Mouse (Mus musculus) T-helper 17 cell (primary cell): Measurements from ENCODE around the gene Sun1.

ENCODE experiments used
- in situ Hi-C, 2 experiments: fragments of 300-600 bp; cut with MboI, MseI; formaldehyde crosslinking; loops; 1 replicate in 1 of 2; 2 replicates in 1 of 2; pipeline ENCODE4 v1.15.1; 2025; ENCODE audit warnings: high pct_unique_total_duplicates in 2 of 2

The Sun1 gene

DNA sequence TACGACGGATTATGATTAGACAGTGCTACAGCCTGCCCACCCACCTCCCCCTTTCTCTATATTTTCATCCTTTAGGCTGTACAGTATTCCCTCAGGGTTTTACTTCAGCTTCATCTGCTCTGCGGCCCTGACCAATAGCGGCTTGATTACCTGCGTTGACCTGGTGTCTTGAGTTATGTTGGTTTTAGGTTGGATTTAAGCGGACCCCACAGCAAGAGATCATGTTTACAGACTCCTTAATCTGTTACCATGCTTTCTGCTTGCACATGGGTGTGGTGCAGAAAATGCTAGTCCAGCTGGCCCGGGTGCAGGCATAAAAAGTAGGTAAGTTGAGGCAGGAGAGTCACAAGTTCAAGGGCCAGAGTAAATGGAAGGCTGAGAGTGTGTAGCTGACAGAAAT lies 50.8 kb downstream of the Sun1 start:
- in situ Hi-C loops = loop anchor here in 1 of 2 experiments (25.0 kb wide), 1 partner anchor 1464 kb away; the partner anchor contains the start of genes Mepce, Ppp1r35 and Zcwpw1

DNA sequence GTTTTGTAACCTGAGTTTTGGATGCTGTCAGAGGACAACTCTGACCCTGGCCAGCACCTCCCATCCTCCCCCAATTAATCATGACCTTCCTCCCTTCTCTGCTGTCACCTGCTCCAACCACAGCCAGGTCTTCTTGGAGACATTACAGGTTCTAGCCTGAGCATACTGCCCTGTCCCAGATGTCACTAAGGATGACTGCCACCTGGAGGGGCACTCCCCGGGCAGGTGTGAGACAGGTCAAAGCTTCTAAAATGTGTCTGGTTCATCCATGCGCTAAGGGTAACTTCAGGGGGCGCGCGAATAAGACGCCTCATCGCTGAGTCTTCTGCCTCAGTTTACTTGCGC lies 51.3 kb downstream of the Sun1 start:
- in situ Hi-C loops = loop anchor here in 1 of 2 experiments (25.0 kb wide), 1 partner anchor 1464 kb away; the partner anchor contains the start of genes Mepce, Ppp1r35 and Zcwpw1

DNA sequence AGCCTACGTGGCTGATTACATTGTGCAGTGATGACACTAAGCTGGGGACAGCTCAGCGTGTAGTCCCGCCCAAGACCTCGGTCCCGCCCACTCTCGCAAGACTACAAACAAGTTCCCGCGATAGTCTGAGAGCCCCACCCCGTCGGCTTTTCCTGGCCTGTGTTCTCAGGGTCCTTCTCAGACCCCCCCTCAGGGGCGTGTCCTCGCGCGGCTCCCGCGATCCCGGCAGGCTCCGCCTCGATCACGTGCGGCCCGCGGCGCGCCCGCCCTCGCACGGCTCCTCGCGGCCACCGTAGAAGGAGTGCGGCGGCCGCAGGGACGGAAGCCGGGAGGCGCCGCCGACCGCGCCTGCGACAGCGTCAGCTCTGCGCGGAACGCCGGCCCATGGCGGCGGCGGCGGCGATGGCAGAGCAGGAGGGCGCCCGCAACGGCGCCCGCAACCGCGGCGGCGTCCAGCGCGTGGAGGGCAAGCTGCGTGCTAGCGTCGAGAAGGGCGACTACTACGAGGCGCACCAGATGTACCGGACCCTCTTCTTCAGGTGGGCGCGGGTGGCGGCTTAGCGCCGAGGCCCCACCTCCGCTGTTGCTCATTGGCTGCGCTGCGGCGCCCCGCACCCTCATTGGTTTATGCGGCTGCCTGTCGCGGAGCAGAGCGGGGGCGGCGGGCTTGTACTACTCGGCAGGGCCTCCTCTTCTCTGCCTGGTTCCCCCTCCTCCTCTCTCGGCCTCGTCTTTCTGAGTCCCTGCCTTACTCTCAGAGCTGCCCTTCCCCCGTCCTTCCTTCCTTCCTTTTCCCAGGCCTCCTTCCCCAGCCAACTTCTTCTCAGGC lies 51.9 kb downstream of the Sun1 start, which contains the start of gene Get4:
Gene Get4 (plus strand): TSS at position 244 of the 829 bp plus-strand sequence.
- in situ Hi-C loops = loop anchor here in 1 of 2 experiments (25.0 kb wide), 1 partner anchor 1465 kb away; the partner anchor contains the start of genes Mepce, Ppp1r35 and Zcwpw1

- in situ Hi-C loops = loop anchor here in 1 of 2 experiments (25.0 kb wide), 1 partner anchor 1466 kb away; the partner anchor contains the start of genes Mepce, Ppp1r35 and Zcwpw1
Measured at GRCm38 (mm10) chr5:139252910-139253245, 52.4 kb downstream of the Sun1 start.

DNA sequence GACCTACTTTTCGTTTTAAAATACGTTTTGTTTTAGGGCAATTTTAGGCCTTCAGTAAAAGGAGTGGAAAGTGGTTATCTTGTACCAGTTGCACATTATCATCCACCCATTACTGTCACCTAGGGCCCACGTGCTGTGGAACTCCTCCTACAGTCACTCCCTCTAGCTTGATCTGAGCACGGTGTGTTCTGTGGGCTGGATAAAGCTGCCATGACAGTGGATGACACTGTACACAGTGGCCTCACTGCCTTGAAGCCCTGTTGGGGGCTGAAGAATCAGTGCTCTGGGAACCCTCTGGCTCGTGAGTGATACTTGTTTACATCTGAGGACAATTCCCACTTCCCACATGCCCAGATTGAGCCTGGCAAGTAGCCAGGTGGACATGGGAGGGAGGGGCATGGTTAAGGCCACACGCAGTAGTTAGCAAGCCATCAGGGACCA lies 52.9 kb downstream of the Sun1 start:
- in situ Hi-C loops = loop anchor here in 1 of 2 experiments (25.0 kb wide), 1 partner anchor 1466 kb away; the partner anchor contains the start of genes Mepce, Ppp1r35 and Zcwpw1

GRCm38 (mm10) chr5:139254938-139255337 lies 54.5 kb downstream of the Sun1 start:
- in situ Hi-C loops = loop anchor here in 1 of 2 experiments (25.0 kb wide), 1 partner anchor 1468 kb away; the partner anchor contains the start of genes Mepce, Ppp1r35 and Zcwpw1

GRCm38 (mm10) chr5:139255777-139256176 lies 55.3 kb downstream of the Sun1 start:
- in situ Hi-C loops = loop anchor here in 1 of 2 experiments (25.0 kb wide), 1 partner anchor 1468 kb away; the partner anchor contains the start of genes Mepce, Ppp1r35 and Zcwpw1

DNA sequence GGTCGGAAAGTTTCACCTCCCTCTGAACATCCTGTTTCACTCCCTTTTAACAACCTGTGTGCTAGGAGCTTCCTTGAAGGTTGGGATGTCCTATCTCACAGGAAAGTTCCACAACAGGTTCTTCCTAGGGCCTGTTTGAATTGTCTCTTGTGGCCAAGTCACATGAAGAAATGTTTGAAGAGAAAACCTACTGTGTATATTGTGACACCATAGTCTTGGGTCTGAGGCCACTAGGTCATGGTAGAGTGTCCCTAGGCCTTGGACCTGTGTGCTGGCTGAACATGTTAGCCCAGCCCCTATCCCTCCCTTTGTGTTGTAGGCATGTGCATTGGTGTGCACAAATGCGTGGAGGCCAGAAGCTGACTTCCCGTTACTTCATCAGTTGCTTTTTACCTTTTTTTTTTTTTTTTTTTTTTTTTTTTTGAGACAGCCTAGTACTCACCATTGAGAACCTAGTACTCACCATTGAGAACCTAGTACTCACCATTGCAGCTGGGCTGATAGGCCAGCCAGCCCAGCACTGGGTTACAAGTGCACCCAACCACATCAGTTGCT lies 55.9 kb downstream of the Sun1 start:
- in situ Hi-C loops = loop anchor here in 1 of 2 experiments (25.0 kb wide), 1 partner anchor 1469 kb away; the partner anchor contains the start of genes Mepce, Ppp1r35 and Zcwpw1

DNA sequence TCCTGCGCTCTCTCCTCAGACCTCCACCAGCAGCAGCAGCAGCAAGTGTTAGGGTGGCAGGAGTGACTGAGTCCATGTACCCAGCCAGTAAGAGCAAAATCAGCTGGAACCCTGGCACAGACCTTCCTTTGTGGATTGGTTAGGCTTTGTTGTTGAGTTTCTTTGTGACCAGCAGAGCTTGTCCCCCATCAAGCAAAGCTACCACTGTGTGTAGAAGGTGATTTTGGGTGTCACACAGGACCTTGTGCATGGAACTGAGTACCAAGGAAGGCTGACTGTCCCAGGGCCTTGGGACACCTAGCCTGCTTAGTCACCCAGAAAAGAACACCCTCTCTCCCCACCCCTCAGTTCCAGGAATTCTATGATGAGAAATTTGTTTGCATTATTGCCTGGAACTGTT lies 56.8 kb downstream of the Sun1 start:
- in situ Hi-C loops = loop anchor here in 1 of 2 experiments (25.0 kb wide), 1 partner anchor 1470 kb away; the partner anchor contains the start of genes Mepce, Ppp1r35 and Zcwpw1

- in situ Hi-C loops = loop anchor here in 1 of 2 experiments (25.0 kb wide), 1 partner anchor 1471 kb away; the partner anchor contains the start of genes Mepce, Ppp1r35 and Zcwpw1
Measured at GRCm38 (mm10) chr5:139257818-139258217, 57.4 kb downstream of the Sun1 start.

GRCm38 (mm10) chr5:139258371-139259035 lies 58.1 kb downstream of the Sun1 start:
- in situ Hi-C loops = loop anchor here in 1 of 2 experiments (25.0 kb wide), 1 partner anchor 1471 kb away; the partner anchor contains the start of genes Mepce, Ppp1r35 and Zcwpw1

GRCm38 (mm10) chr5:139259853-139260252 lies 59.4 kb downstream of the Sun1 start:
- in situ Hi-C loops = loop anchor here in 1 of 2 experiments (25.0 kb wide), 1 partner anchor 1473 kb away; the partner anchor contains the start of genes Mepce, Ppp1r35 and Zcwpw1

DNA sequence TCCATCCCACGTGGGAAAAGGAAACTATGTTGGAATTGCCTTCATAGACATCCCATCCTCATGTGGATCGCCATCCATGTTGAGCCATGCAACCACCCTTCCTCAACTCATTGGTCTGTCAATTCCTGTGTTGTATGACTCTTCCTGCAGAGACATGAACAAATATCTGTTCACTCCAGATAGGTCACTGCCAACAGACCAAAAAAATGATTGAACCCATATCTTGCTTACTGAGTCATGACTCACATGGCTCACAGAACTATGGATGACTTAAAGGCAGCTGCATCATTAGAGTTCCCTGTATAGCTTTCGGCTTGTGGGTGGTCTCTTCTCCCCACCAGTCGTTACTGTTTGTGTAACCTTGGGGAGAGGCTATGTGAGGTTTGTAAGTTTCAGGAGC lies 61.0 kb downstream of the Sun1 start:
- in situ Hi-C loops = loop anchor here in 1 of 2 experiments (25.0 kb wide), 1 partner anchor 1474 kb away; the partner anchor contains the start of genes Mepce, Ppp1r35 and Zcwpw1

DNA sequence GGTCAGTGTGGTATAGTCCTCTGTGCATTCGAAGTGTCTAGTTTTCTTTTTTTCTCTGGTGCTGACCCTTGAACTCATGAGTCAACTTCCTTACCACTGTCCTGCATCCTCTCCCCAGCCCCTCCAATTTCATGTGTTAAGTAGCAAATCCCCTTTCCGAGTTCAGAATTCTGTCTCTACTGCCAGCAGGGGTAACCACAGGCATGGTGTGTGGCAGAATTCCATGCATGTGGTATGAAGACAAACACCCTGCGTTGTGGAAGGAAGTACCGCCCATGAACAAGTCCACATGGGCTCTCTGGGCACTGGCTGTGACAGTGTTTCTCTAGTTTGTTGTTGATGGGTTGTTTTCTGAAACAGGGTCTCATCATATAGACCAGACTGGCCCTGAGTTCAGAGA lies 67.2 kb downstream of the Sun1 start:
- in situ Hi-C loops = loop anchor here in 1 of 2 experiments (25.0 kb wide), 1 partner anchor 1480 kb away; the partner anchor contains the start of genes Mepce, Ppp1r35 and Zcwpw1

DNA sequence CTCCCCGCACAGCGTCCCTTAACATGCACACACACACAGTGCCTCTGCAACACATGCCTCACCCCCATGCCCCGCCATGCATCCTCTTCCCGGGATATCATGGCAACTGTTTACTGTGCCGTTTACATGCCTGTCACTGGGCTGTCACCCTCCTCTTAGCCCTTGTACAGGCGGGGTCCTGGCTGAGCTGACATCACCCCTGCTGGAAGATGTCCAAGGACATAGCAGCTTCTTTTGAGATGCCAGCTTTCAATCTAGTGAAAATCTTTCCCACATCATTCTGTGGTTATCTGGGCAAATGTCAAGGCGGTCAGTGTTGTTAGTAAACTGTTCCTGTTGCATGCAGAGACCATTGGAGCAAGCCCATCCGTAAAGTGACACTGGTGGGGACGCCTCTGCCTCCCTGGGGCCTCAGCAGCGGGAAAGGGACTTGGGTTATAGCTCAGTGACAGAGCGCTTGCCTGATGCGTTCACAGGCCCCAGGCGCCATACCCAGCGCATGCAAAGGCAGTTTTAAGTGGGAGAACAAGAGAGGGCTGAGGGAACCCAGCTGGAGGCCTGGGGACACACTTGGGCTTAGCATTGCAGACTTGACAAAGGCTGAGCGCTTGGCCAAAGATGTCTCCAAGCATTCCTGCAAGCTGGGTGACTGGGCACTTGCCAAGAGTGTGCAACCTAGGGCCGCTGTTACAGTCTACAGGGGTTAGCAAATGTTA lies 70.5 kb downstream of the Sun1 start:
- in situ Hi-C loops = loop anchor here in 1 of 2 experiments (25.0 kb wide), 1 partner anchor 1484 kb away; the partner anchor contains the start of genes Mepce, Ppp1r35 and Zcwpw1

DNA sequence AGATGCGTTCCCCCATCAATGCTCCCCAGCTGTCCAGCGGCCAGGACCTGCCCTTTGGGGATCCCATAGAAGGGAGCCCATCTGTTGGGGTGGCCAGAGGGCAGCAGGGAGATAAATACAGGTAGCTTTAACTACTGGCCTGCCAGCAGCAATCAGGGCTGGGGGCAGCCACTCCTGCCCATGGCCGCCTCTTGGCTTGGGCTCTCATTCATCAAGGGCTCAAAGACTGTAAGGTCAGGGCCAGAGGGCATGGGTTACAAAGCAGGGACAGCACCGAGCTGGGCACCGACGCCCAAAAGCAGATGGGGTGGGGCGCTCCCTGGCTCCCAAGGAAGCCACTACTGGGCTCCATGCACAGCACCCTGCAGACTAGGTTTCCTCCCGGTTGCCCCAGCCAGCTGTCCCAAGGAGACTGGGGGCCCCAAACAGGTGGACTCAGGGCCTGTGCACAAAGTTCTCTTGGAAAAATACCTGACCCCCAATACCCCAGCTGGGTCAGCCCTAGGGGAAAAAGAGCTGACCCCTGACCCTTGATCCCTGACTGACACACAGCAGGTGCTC lies 71.6 kb downstream of the Sun1 start:
- in situ Hi-C loops = loop anchor here in 1 of 2 experiments (25.0 kb wide), 1 partner anchor 1485 kb away; the partner anchor contains the start of genes Mepce, Ppp1r35 and Zcwpw1

- in situ Hi-C loops = no loop called here
Measured at GRCm38 (mm10) chr5:139277287-139277686, 76.8 kb downstream of the Sun1 start.

DNA sequence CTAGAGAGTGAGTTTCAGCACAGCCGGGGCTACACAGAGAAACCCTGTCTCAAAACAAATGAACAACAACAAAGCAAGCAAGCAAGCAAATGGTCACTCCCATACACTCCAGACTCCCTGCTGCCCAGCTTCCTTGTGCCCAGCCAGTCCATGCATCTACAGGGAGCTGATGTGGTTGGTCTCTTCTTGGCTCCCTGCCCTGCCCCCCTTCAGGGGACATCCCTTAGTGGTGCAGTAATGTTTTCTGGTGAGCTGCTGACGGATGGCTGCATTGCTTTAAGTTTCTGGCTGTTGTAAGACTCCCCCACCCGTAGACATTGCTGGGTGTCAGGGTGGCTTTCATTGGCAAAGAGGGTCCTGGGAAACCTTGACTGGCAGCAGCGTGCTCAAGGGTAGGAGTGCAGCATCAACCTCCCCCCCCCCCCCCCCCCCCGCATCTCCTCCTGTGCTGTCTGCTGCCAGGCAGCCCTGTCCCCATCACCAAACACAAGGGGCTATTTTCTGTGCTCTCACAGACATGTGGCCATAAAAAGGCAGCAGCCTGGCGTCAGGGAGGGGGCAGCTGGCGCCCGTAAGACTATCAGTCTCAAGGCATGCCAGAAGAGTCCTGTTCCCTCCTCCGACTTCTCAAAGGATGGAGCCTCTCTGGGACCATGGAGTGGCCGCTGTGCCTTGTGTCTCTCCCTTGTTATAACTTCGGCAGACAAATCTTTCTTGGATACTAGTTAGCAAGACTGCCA lies 81.1 kb downstream of the Sun1 start:
- in situ Hi-C loops = loop anchor here (5.0 kb wide), 2 partner anchors 46 to 51 kb away; partner anchors contain the start of gene Adap1 (in 1 of the 2)

GRCm38 (mm10) chr5:139282191-139282590 lies 81.8 kb downstream of the Sun1 start:
- in situ Hi-C loops = loop anchor here (5.0 kb wide), 2 partner anchors 45 to 50 kb away; partner anchors contain the start of gene Adap1 (in 1 of the 2)
